Mouse (Mus musculus): ENCODE results near the gene Ncmap.

- no peak for TF ChIP-seq MAX (IDR thresholded peaks at IDR 0.05; ENCODE audit: low read depth)
- TF ChIP-seq POLR2A (IDR thresholded peaks at IDR 0.05; ENCODE audit: insufficient read length, low read depth) = no peak
- TF ChIP-seq USF1 (IDR thresholded peaks at IDR 0.05; ENCODE audit: low read depth) = no peak
- TF ChIP-seq MYOD1 (IDR thresholded peaks at IDR 0.05; ENCODE audit: control insufficient read depth in 1 of 3, insufficient read length in 2 of 3, low read depth in 2 of 3) = no peak
- no peak for TF ChIP-seq MYOG (IDR thresholded peaks at IDR 0.05; ENCODE audit: control insufficient read depth in 1 of 3, insufficient read depth in 1 of 3, insufficient read length in 2 of 3, low read depth in 2 of 3)
Measured at GRCm38 (mm10) chr4:135337376-135337942, 60.6 kb downstream of the Ncmap start.

Data from myocyte (in vitro differentiated cells).